In genomic region chr4:153387478-153387877, GRCm38 (mm10) we compare ENCODE assay signal across 28 mouse cellular contexts.
A peak's percentile ranks its signal among the peaks of the same experiment; 100 is the strongest.
DNase-seq lines count a peak whose midpoint lies in the region; ATAC-seq lines count a peak whose summit lies in the region.
"Had no signal": no experiment of that assay in that cellular context is flagged by ENCODE, and none has a peak within 500 bp of the region (broad histone marks: within the 10 kb centered on the region; RNA-seq: fewer than 3 reads in every experiment).

No protein-coding gene starts in this region.

- ATAC-seq in forebrain, embryonic 14.5 days, result no peak
- ATAC-seq in forebrain, embryonic 16.5 days, result no peak
- ATAC-seq in liver, embryonic 11.5 days (replicated peaks; ENCODE audit: low FRiP score), result no peak
- ATAC-seq: liver, embryonic 12.5 days; liver, postnatal 0 days had no signal

- H3K4me3 ChIP-seq in forebrain, embryonic 14.5 days (ENCODE audit: low read depth, low read length), result no peak overlapping the region
- H3K4me3 ChIP-seq in forebrain, embryonic 16.5 days (replicated peaks; ENCODE audit: low read length), result no peak overlapping the region
- H3K4me3 ChIP-seq in liver, embryonic 11.5 days (ENCODE audit: low read depth, low read length), result no peak overlapping the region
- H3K4me3 ChIP-seq: embryonic facial prominence, embryonic 13.5 days; forebrain, embryonic 10.5 days; gastrocnemius, adult 2 months; heart, adult 2 months; heart, embryonic 12.5 days; hindbrain, embryonic 13.5 days; kidney, embryonic 15.5 days; limb, embryonic 13.5 days; liver, embryonic 12.5 days; neural tube, embryonic 13.5 days had no signal

- no peak overlapping the region for H3K27ac ChIP-seq in forebrain, embryonic 14.5 days (ENCODE audit: low read depth, low read length)
- no peak overlapping the region for H3K27ac ChIP-seq in forebrain, embryonic 16.5 days (ENCODE audit: low read length)
- no peak overlapping the region for H3K27ac ChIP-seq in liver, embryonic 11.5 days (ENCODE audit: low read depth, low read length)
- H3K27ac ChIP-seq: embryonic facial prominence, embryonic 13.5 days; forebrain, embryonic 10.5 days; gastrocnemius, adult 2 months; heart, adult 2 months; hindbrain, embryonic 13.5 days; kidney, embryonic 15.5 days; limb, embryonic 13.5 days; liver, embryonic 12.5 days; neural tube, embryonic 13.5 days had no signal

- H3K36me3 ChIP-seq in forebrain, embryonic 14.5 days (ENCODE audit: control insufficient read depth, insufficient read depth, low read length), result no peaks in the 10 kb centered on the region
- no peaks in the 10 kb centered on the region for H3K36me3 ChIP-seq in forebrain, embryonic 16.5 days (ENCODE audit: control insufficient read depth, insufficient read depth)
- H3K36me3 ChIP-seq in liver, embryonic 11.5 days (ENCODE audit: control insufficient read depth, insufficient read depth, low read length), result no peaks in the 10 kb centered on the region
- H3K36me3 ChIP-seq: embryonic facial prominence, embryonic 13.5 days; heart, embryonic 12.5 days; kidney, embryonic 15.5 days; limb, embryonic 13.5 days; liver, embryonic 12.5 days had no signal

- peak; percentile 55 for DNase-seq in forebrain, embryonic 14.5 days (ENCODE audit: low spot score)
- peak; percentile 48 for DNase-seq in left cerebral cortex, postnatal 4 days
- no peak for DNase-seq in left cerebral cortex, postnatal 25 days (ENCODE audit: low spot score in 2 of 2)
- DNase-seq in layer of hippocampus, adult 9-11 months, result peak; percentile 50
- no peak for DNase-seq in liver, embryonic 11.5 days (ENCODE audit: low spot score)
- no peak for DNase-seq in adrenal gland, postnatal 25 days
- DNase-seq: adrenal gland, postnatal 14 days; cerebellum, adult 2 months; gastrocnemius, adult 2 months; gastrocnemius, postnatal 36 days; heart, adult 2 months; heart, postnatal 4 days; kidney, adult 18-20 months; kidney, postnatal 25 days; liver, postnatal 0 days; lung, postnatal 36 days; thymus, adult 2 months; thymus, postnatal 36 days had no signal

- no peaks in the 10 kb centered on the region for H3K4me1 ChIP-seq in forebrain, embryonic 14.5 days (ENCODE audit: control insufficient read depth, insufficient read depth, low read length)
- H3K4me1 ChIP-seq in forebrain, embryonic 16.5 days (replicated peaks; ENCODE audit: control insufficient read depth, insufficient read depth, low read length), result no peaks in the 10 kb centered on the region
- H3K4me1 ChIP-seq in liver, embryonic 11.5 days (replicated peaks; ENCODE audit: control insufficient read depth, insufficient read depth, low read length), result no peaks in the 10 kb centered on the region
- H3K4me1 ChIP-seq: embryonic facial prominence, embryonic 13.5 days; forebrain, embryonic 10.5 days; heart, embryonic 12.5 days; kidney, embryonic 15.5 days; limb, embryonic 13.5 days; liver, embryonic 12.5 days; neural tube, embryonic 13.5 days had no signal

- 81% methylated on average over 12 of the region's 12 CpGs for WGBS in forebrain, embryonic 14.5 days
- WGBS in forebrain, embryonic 16.5 days, result 69% methylated on average over 12 of the region's 12 CpGs
- 80% methylated on average over 12 of the region's 12 CpGs for WGBS in liver, embryonic 11.5 days

- no peak overlapping the region for H3K4me2 ChIP-seq in forebrain, embryonic 14.5 days (ENCODE audit: low read length)
- H3K4me2 ChIP-seq in forebrain, embryonic 16.5 days (ENCODE audit: low read length), result no peak overlapping the region
- no peak overlapping the region for H3K4me2 ChIP-seq in liver, embryonic 11.5 days
- H3K4me2 ChIP-seq: embryonic facial prominence, embryonic 13.5 days; heart, embryonic 12.5 days; hindbrain, embryonic 13.5 days; kidney, embryonic 15.5 days; limb, embryonic 13.5 days; liver, embryonic 12.5 days; midbrain, embryonic 11.5 days; neural tube, embryonic 13.5 days had no signal

- H3K9me3 ChIP-seq in forebrain, embryonic 14.5 days (replicated peaks; ENCODE audit: control insufficient read depth, low read length), result no peaks in the 10 kb centered on the region
- H3K9me3 ChIP-seq in forebrain, embryonic 16.5 days (ENCODE audit: control insufficient read depth, low read length), result 0 out of 2 replicates have a peak, but pooled peaks cover 2% of the 10 kb centered on the region
- no peaks in the 10 kb centered on the region for H3K9me3 ChIP-seq in liver, embryonic 11.5 days (ENCODE audit: control insufficient read depth, low read length)
- H3K9me3 ChIP-seq: kidney, embryonic 15.5 days had no signal

- intact Hi-C loops in left cerebral cortex, postnatal 4 days (cut with DNase I), result no loop called here
- intact Hi-C loops in left cerebral cortex, postnatal 25 days (cut with DNase I), result no loop called here

- no peaks in the 10 kb centered on the region for H3K27me3 ChIP-seq in forebrain, embryonic 14.5 days (replicated peaks; ENCODE audit: control insufficient read depth, insufficient read depth, low read length)
- no peaks in the 10 kb centered on the region for H3K27me3 ChIP-seq in forebrain, embryonic 16.5 days (replicated peaks; ENCODE audit: control insufficient read depth, insufficient read depth, low read length)
- no peaks in the 10 kb centered on the region for H3K27me3 ChIP-seq in liver, embryonic 11.5 days (replicated peaks; ENCODE audit: control insufficient read depth, insufficient read depth, low read length)
- H3K27me3 ChIP-seq: embryonic facial prominence, embryonic 13.5 days; heart, embryonic 12.5 days; hindbrain, embryonic 13.5 days; kidney, embryonic 15.5 days; limb, embryonic 13.5 days; liver, embryonic 12.5 days; neural tube, embryonic 13.5 days had no signal

- H3K9ac ChIP-seq in forebrain, embryonic 14.5 days (ENCODE audit: low read length), result no peak overlapping the region
- no peak overlapping the region for H3K9ac ChIP-seq in forebrain, embryonic 16.5 days (replicated peaks; ENCODE audit: low read depth, low read length)
- no peak overlapping the region for H3K9ac ChIP-seq in liver, embryonic 11.5 days (ENCODE audit: low read depth, low read length)
- H3K9ac ChIP-seq: embryonic facial prominence, embryonic 13.5 days; heart, embryonic 12.5 days; hindbrain, embryonic 13.5 days; kidney, embryonic 15.5 days; limb, embryonic 13.5 days; liver, embryonic 12.5 days; liver, postnatal 0 days; neural tube, embryonic 13.5 days had no signal

Comparison
In these comparisons a context has a peak if more than half of its experiments do, and no peak if none do; other contexts are left out.
1. DNase-seq: peak in forebrain, embryonic 14.5 days (single experiment), left cerebral cortex, postnatal 4 days (single experiment) and layer of hippocampus, adult 9-11 months (single experiment); none in left cerebral cortex, postnatal 25 days (0 of 2), liver, embryonic 11.5 days (single experiment) and adrenal gland, postnatal 25 days (single experiment).